In the genomic region with DNA sequence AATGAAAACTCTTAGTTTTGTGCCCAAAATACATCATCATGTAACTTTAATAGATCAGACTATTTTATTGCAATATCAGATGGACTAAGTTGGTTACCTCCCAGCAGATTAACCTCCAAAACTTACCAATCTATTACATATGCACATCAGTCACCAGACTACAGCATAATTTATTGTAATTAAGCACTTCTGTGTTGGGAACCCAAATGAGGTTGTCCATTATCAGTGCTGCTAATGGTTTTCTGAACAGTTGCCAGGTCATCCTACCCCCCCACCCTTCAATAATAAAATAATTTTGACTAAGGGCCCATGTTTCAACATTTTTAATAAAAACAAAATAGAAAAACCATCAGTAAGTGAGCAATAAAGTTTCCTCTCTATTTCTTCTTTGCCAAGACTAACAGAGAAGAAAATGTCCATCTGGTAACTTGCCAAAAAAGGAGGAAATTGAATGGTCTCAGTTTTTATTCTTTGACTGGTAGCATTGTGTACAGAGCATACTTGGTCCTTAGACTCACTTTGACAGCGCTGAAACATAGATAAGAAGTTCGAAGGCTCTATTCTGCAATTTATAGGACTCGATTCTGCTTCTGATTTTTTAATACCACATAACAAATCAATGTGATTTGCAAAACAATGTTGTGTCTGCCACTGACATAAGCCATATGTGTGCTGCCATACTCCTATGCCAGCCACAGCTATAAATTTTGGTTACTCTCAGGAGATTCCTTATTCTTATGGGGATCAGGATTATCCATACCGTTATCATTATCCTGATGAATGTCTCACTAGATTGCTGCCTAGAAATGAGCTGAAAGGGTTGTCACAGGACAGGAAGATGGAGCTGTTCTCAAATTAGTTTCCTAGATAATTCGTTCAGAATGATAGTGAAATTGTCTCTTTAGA, we compare ENCODE assay signal across 28 mouse cellular contexts.
A peak's percentile ranks its signal among the peaks of the same experiment; 100 is the strongest.
DNase-seq lines count a peak whose midpoint lies in the region; ATAC-seq lines count a peak whose summit lies in the region.
"Had no signal": no experiment of that assay in that cellular context is flagged by ENCODE, and none has a peak within 500 bp of the region (broad histone marks: within the 10 kb centered on the region; RNA-seq: fewer than 3 reads in every experiment).

No protein-coding gene starts in this region.

- H3K4me2 ChIP-seq in forebrain, embryonic 13.5 days = no peak overlapping the region
- H3K4me2 ChIP-seq in forebrain, embryonic 11.5 days (ENCODE audit: low read depth, low read length, severe bottlenecking) = no peak overlapping the region
- no peak overlapping the region for H3K4me2 ChIP-seq in hindbrain, embryonic 12.5 days (replicated peaks)
- H3K4me2 ChIP-seq in hindbrain, embryonic 11.5 days (replicated peaks; ENCODE audit: low read depth, low read length) = no peak overlapping the region
- H3K4me2 ChIP-seq in midbrain, embryonic 14.5 days (ENCODE audit: low read length) = no peak overlapping the region
- H3K4me2 ChIP-seq: embryonic facial prominence, embryonic 15.5 days; heart, embryonic 11.5 days; kidney, embryonic 15.5 days; limb, embryonic 12.5 days; liver, embryonic 11.5 days; midbrain, embryonic 12.5 days had no signal

- no peak overlapping the region for H3K27ac ChIP-seq in forebrain, embryonic 13.5 days
- H3K27ac ChIP-seq in forebrain, embryonic 11.5 days (ENCODE audit: low read depth, low read length) = no peak overlapping the region
- no peak overlapping the region for H3K27ac ChIP-seq in hindbrain, embryonic 12.5 days
- no peak overlapping the region for H3K27ac ChIP-seq in hindbrain, embryonic 11.5 days (ENCODE audit: low read depth, low read length)
- no peak overlapping the region for H3K27ac ChIP-seq in midbrain, embryonic 14.5 days (replicated peaks; ENCODE audit: low read depth, low read length)
- H3K27ac ChIP-seq: embryonic facial prominence, embryonic 15.5 days; gastrocnemius, adult 2 months; kidney, embryonic 15.5 days; limb, embryonic 12.5 days; midbrain, embryonic 12.5 days; stomach, postnatal 0 days had no signal

- WGBS in forebrain, embryonic 13.5 days = 69% methylated on average over 5 of the region's 5 CpGs
- WGBS in forebrain, embryonic 11.5 days = 85% methylated on average over 5 of the region's 5 CpGs
- WGBS in hindbrain, embryonic 12.5 days = 72% methylated on average over 5 of the region's 5 CpGs
- WGBS in hindbrain, embryonic 11.5 days = 78% methylated on average over 5 of the region's 5 CpGs
- 74% methylated on average over 5 of the region's 5 CpGs for WGBS in midbrain, embryonic 14.5 days

- H3K9me3 ChIP-seq in forebrain, embryonic 13.5 days (replicated peaks) = no peaks in the 10 kb centered on the region
- no peaks in the 10 kb centered on the region for H3K9me3 ChIP-seq in forebrain, embryonic 11.5 days (ENCODE audit: control insufficient read depth, low read length)
- no peaks in the 10 kb centered on the region for H3K9me3 ChIP-seq in hindbrain, embryonic 12.5 days (replicated peaks)
- no peaks in the 10 kb centered on the region for H3K9me3 ChIP-seq in hindbrain, embryonic 11.5 days (ENCODE audit: control insufficient read depth, low read length)
- H3K9me3 ChIP-seq in midbrain, embryonic 14.5 days (ENCODE audit: control insufficient read depth, low read length) = no peaks in the 10 kb centered on the region
- H3K9me3 ChIP-seq: embryonic facial prominence, embryonic 15.5 days; kidney, embryonic 15.5 days; limb, embryonic 12.5 days; megakaryocyte, embryonic 14.5 days; midbrain, embryonic 12.5 days had no signal

- no peaks in the 10 kb centered on the region for H3K27me3 ChIP-seq in forebrain, embryonic 13.5 days
- H3K27me3 ChIP-seq in forebrain, embryonic 11.5 days (ENCODE audit: control insufficient read depth, insufficient read depth, low read length) = no peaks in the 10 kb centered on the region
- H3K27me3 ChIP-seq in hindbrain, embryonic 12.5 days = no peaks in the 10 kb centered on the region
- H3K27me3 ChIP-seq in hindbrain, embryonic 11.5 days (ENCODE audit: control insufficient read depth, insufficient read depth, low read length) = no peaks in the 10 kb centered on the region
- no peaks in the 10 kb centered on the region for H3K27me3 ChIP-seq in midbrain, embryonic 14.5 days (ENCODE audit: control insufficient read depth, insufficient read depth, low read length)
- H3K27me3 ChIP-seq: embryonic facial prominence, embryonic 15.5 days; kidney, embryonic 15.5 days; limb, embryonic 12.5 days; megakaryocyte, embryonic 14.5 days; midbrain, embryonic 12.5 days had no signal

- 0 out of 2 replicates have a peak, but pooled peaks cover 12% of the 10 kb centered on the region for H3K4me1 ChIP-seq in forebrain, embryonic 13.5 days
- no peaks in the 10 kb centered on the region for H3K4me1 ChIP-seq in forebrain, embryonic 11.5 days (replicated peaks; ENCODE audit: control insufficient read depth, insufficient read depth, low read length)
- 0 out of 2 replicates have a peak, but pooled peaks cover 2% of the 10 kb centered on the region for H3K4me1 ChIP-seq in hindbrain, embryonic 12.5 days
- H3K4me1 ChIP-seq in hindbrain, embryonic 11.5 days (replicated peaks; ENCODE audit: control insufficient read depth, insufficient read depth, low read length) = no peaks in the 10 kb centered on the region
- no peaks in the 10 kb centered on the region for H3K4me1 ChIP-seq in midbrain, embryonic 14.5 days (ENCODE audit: control insufficient read depth, insufficient read depth, low read length)
- H3K4me1 ChIP-seq: embryonic facial prominence, embryonic 15.5 days; kidney, embryonic 15.5 days; limb, embryonic 12.5 days; megakaryocyte, embryonic 14.5 days; midbrain, embryonic 12.5 days had no signal

- H3K4me3 ChIP-seq in forebrain, embryonic 13.5 days = no peak overlapping the region
- no peak overlapping the region for H3K4me3 ChIP-seq in forebrain, embryonic 11.5 days (ENCODE audit: low read depth, low read length)
- no peak overlapping the region for H3K4me3 ChIP-seq in hindbrain, embryonic 12.5 days
- no peak overlapping the region for H3K4me3 ChIP-seq in hindbrain, embryonic 11.5 days (ENCODE audit: low read depth, low read length)
- no peak overlapping the region for H3K4me3 ChIP-seq in midbrain, embryonic 14.5 days (replicated peaks; ENCODE audit: low read depth, low read length)
- H3K4me3 ChIP-seq: embryonic facial prominence, embryonic 15.5 days; gastrocnemius, adult 2 months; kidney, embryonic 15.5 days; limb, embryonic 12.5 days; megakaryocyte, embryonic 14.5 days; midbrain, embryonic 12.5 days had no signal

- H3K9ac ChIP-seq in forebrain, embryonic 13.5 days = no peak overlapping the region
- H3K9ac ChIP-seq in forebrain, embryonic 11.5 days (ENCODE audit: low read length) = no peak overlapping the region
- H3K9ac ChIP-seq in hindbrain, embryonic 12.5 days = no peak overlapping the region
- H3K9ac ChIP-seq in hindbrain, embryonic 11.5 days (ENCODE audit: low read depth, low read length) = no peak overlapping the region
- no peak overlapping the region for H3K9ac ChIP-seq in midbrain, embryonic 14.5 days (replicated peaks; ENCODE audit: low read length)
- H3K9ac ChIP-seq: embryonic facial prominence, embryonic 15.5 days; kidney, embryonic 15.5 days; limb, embryonic 12.5 days; midbrain, embryonic 12.5 days had no signal

- peak; percentile 70; the same call in 1 of the 2 replicates for ATAC-seq in forebrain, embryonic 13.5 days
- ATAC-seq in forebrain, embryonic 11.5 days (replicated peaks; ENCODE audit: low FRiP score) = no peak
- ATAC-seq in hindbrain, embryonic 12.5 days (ENCODE audit: low FRiP score) = peak; percentile 54; the same call in 1 of the 2 replicates
- ATAC-seq in hindbrain, embryonic 11.5 days (ENCODE audit: low FRiP score) = no peak
- ATAC-seq in midbrain, embryonic 14.5 days (ENCODE audit: low FRiP score, low TSS enrichment) = no peak
- ATAC-seq: intestine, embryonic 16.5 days had no signal

- DNase-seq in forebrain, embryonic 11.5 days (ENCODE audit: low spot score) = no peak
- DNase-seq in hindbrain, embryonic 11.5 days (ENCODE audit: low spot score) = no peak
- peak; percentile 3 for DNase-seq in kidney, postnatal 14 days
- no peak for DNase-seq in kidney, postnatal 36 days
- peak; percentile 67 for DNase-seq in MN1 (ENCODE audit: low spot score)
- DNase-seq in midbrain, embryonic 14.5 days = no peak
- DNase-seq: adrenal gland, postnatal 14 days; cerebellum, adult 18-20 months; cerebellum, postnatal 10 days; gastrocnemius, adult 2 months; gastrocnemius, postnatal 36 days; heart, adult 18-20 months; lung, postnatal 4 days; right cerebral cortex, postnatal 4 days; thymus, adult 18-20 months; thymus, postnatal 36 days had no signal

- H3K36me3 ChIP-seq in forebrain, embryonic 13.5 days (ENCODE audit: poor library complexity, severe bottlenecking) = no peaks in the 10 kb centered on the region
- no peaks in the 10 kb centered on the region for H3K36me3 ChIP-seq in forebrain, embryonic 11.5 days (ENCODE audit: control insufficient read depth, insufficient read depth, low read length)
- H3K36me3 ChIP-seq in hindbrain, embryonic 12.5 days = no peaks in the 10 kb centered on the region
- H3K36me3 ChIP-seq in hindbrain, embryonic 11.5 days (ENCODE audit: control insufficient read depth, insufficient read depth, low read length) = no peaks in the 10 kb centered on the region
- no peaks in the 10 kb centered on the region for H3K36me3 ChIP-seq in midbrain, embryonic 14.5 days (ENCODE audit: control insufficient read depth, insufficient read depth, low read length)
- H3K36me3 ChIP-seq: embryonic facial prominence, embryonic 15.5 days; G1E; kidney, embryonic 15.5 days; limb, embryonic 12.5 days; midbrain, embryonic 12.5 days had no signal

Comparison
In these comparisons a context has a peak if more than half of its experiments do, and no peak if none do; other contexts are left out.
1. ATAC-seq: peak in forebrain, embryonic 13.5 days (single experiment) and hindbrain, embryonic 12.5 days (single experiment); none in forebrain, embryonic 11.5 days (single experiment), hindbrain, embryonic 11.5 days (single experiment) and midbrain, embryonic 14.5 days (single experiment).
2. DNase-seq: peak in kidney, postnatal 14 days (single experiment) and MN1 (single experiment); none in forebrain, embryonic 11.5 days (single experiment), hindbrain, embryonic 11.5 days (single experiment), kidney, postnatal 36 days (0 of 2) and midbrain, embryonic 14.5 days (single experiment).